Mouse (Mus musculus): ENCODE measurements around the gene Slc22a13. TPM values are rescaled to one million over a fixed set of nuclear protein-coding genes. Genes with fewer than 3 reads are reported as not detected.

The Slc22a13 gene
- polyA plus RNA-seq, 1 experiment: not detected

DNA sequence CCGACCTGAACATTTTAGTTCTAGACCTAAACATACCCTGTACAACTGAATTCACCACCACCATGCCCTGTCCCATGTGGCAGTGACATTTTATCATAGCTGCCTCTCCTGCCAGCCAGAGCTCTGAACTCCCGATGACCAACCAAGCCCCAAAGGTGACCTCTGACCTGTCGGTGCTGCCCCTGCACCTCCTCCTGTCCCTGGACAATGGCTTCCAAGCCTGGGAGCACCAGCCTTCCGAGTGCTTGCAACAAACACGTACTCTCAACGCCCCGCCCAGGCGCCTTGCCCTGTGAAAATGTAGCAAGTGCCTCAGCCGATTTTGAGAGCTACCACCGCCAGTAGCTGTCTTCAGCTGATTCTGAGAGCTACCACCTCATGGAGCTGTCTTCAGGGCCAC is 63.8 kb downstream of the Slc22a13 start:
- Histone ChIP-seq H3K27me3 (ENCODE audit: control insufficient read depth, insufficient read depth, low read length) (no peaks in the 10 kb centered on the region), H3K4me3 (replicated peaks; ENCODE audit: insufficient read depth, low read depth, low read length) (no peak overlapping the region), H3K27ac (ENCODE audit: insufficient read depth, low read length) (no peak overlapping the region), H3K4me1 (ENCODE audit: control insufficient read depth, insufficient read depth, low read length) (peaks cover 6% of the 10 kb centered on the region; the same call in 1 of the 2 replicates)
- TF ChIP-seq CTCF (IDR thresholded peaks at IDR 0.05; ENCODE audit: borderline replicate concordance, insufficient read depth, low read depth, low read length) (no peak), POLR2A (IDR thresholded peaks at IDR 0.05; ENCODE audit: borderline replicate concordance, insufficient read depth, low read length) (no peak)
- no peak for DNase-seq
- WGBS: 66% methylated on average over 10 of the region's 10 CpGs

DNA sequence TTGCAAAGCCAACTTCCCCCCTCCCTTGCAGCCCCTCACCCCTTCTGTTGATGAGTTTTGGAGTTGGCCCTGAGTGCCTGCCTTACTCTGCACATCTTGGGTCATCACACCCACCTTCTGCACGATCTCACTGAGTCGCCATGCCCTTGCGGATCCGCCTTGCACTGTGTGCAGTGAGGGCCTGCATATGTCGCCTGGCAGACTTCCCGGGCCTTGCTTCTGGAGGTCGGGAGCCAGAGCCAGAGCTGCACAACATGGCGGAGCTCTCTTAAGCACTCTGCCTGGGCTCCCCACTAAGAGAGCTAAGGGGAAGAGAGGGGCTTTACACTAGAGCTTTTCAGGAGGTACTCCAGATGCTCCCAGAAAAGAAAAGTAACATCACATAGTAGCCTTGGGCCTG is 64.2 kb downstream of the Slc22a13 start:
- Histone ChIP-seq H3K27ac (ENCODE audit: insufficient read depth, low read length) (no peak overlapping the region), H3K4me3 (replicated peaks; ENCODE audit: insufficient read depth, low read depth, low read length) (no peak overlapping the region), H3K27me3 (ENCODE audit: control insufficient read depth, insufficient read depth, low read length) (no peaks in the 10 kb centered on the region), H3K4me1 (ENCODE audit: control insufficient read depth, insufficient read depth, low read length) (peaks cover 6% of the 10 kb centered on the region; the same call in 1 of the 2 replicates)
- peak; percentile 48 to 63 for DNase-seq
- 10% methylated on average over 8 of the region's 8 CpGs for WGBS
- TF ChIP-seq CTCF (IDR thresholded peaks at IDR 0.05; ENCODE audit: borderline replicate concordance, insufficient read depth, low read depth, low read length) (no peak), POLR2A (IDR thresholded peaks at IDR 0.05; ENCODE audit: borderline replicate concordance, insufficient read depth, low read length) (no peak)

DNA sequence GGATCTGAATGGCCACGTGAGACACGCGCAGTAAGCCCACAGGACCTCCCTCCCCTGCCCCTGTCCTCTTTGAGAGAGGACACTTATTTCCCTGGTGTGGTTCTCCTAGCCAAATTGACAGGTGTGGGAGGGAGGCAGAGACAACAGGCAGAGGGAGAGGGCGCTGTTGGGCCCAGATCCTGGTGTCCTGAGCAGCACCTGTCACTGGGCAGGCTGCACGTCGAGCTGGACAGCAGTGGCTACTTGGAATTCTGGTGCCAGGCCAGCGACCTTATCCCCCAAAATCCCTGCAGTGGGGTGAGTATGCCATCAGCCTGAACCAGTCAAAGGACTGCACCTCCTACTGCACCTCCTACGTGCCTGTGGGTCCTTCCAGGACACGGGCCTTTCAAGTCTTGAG is 65.5 kb downstream of the Slc22a13 start:
- no peak for TF ChIP-seq CTCF (IDR thresholded peaks at IDR 0.05; ENCODE audit: borderline replicate concordance, insufficient read depth, low read depth, low read length)
- TF ChIP-seq POLR2A (IDR thresholded peaks at IDR 0.05; ENCODE audit: borderline replicate concordance, insufficient read depth, low read length): no peak
- no peaks in the 10 kb centered on the region for H3K27me3 ChIP-seq (ENCODE audit: control insufficient read depth, insufficient read depth, low read length)
- no peak overlapping the region for H3K27ac ChIP-seq (ENCODE audit: insufficient read depth, low read length)
- H3K4me1 ChIP-seq (ENCODE audit: control insufficient read depth, insufficient read depth, low read length): peaks cover 6% of the 10 kb centered on the region; the same call in 1 of the 2 replicates
- H3K4me3 ChIP-seq (replicated peaks; ENCODE audit: insufficient read depth, low read depth, low read length): no peak overlapping the region
- WGBS: 74% methylated on average over 9 of the region's 9 CpGs
- DNase-seq: no peak

Other genes starting within 250 kb of the Slc22a13 start
- gene Vill, start 156.3 kb downstream of the Slc22a13 start, polyA plus RNA-seq (2012; rRNA removed): 0.47 and 0.57 TPM in 2 replicates
- gene Plcd1, start 115.6 kb downstream of the Slc22a13 start, polyA plus RNA-seq (2012; rRNA removed): 14.7 and 16.3 TPM in 2 replicates
- gene Dlec1, start 106.6 kb downstream of the Slc22a13 start, polyA plus RNA-seq (2012; rRNA removed): 1.2 and 2.1 TPM in 2 replicates
- 0.52 and 1.2 TPM in 2 replicates for gene Acaa1b, start 52.0 kb downstream of the Slc22a13 start, polyA plus RNA-seq (2012; rRNA removed)
- gene Gm47289, start 49.9 kb downstream of the Slc22a13 start, polyA plus RNA-seq (2012; rRNA removed): not detected in 2 replicates
- 45.7 and 47.9 TPM in 2 replicates for gene Oxsr1, start 113.3 kb upstream of the Slc22a13 start, polyA plus RNA-seq (2012; rRNA removed)
- gene Acaa1a, start 130.6 kb upstream of the Slc22a13 start, polyA plus RNA-seq (2012; rRNA removed): 135 and 139 TPM in 2 replicates
- gene Myd88, start 132.3 kb upstream of the Slc22a13 start, polyA plus RNA-seq (2012; rRNA removed): 5.4 and 6.1 TPM in 2 replicates
- 5.9 and 6.1 TPM in 2 replicates for gene Xylb, start 148.3 kb upstream of the Slc22a13 start, polyA plus RNA-seq (2012; rRNA removed)
- not detected in 2 replicates for gene Slc22a14, start 156.5 kb upstream of the Slc22a13 start, polyA plus RNA-seq (2012; rRNA removed)
- gene Acvr2b, start 193.0 kb upstream of the Slc22a13 start, polyA plus RNA-seq (2012; rRNA removed): 4.5 and 5.0 TPM in 2 replicates
- gene Exog, start 235.8 kb upstream of the Slc22a13 start, polyA plus RNA-seq (2012; rRNA removed): 13.0 and 14.1 TPM in 2 replicates

Data from cerebellum, adult 2 months (tissue).